8 mouse cellular contexts compared by ENCODE assay signal in the genomic region with DNA sequence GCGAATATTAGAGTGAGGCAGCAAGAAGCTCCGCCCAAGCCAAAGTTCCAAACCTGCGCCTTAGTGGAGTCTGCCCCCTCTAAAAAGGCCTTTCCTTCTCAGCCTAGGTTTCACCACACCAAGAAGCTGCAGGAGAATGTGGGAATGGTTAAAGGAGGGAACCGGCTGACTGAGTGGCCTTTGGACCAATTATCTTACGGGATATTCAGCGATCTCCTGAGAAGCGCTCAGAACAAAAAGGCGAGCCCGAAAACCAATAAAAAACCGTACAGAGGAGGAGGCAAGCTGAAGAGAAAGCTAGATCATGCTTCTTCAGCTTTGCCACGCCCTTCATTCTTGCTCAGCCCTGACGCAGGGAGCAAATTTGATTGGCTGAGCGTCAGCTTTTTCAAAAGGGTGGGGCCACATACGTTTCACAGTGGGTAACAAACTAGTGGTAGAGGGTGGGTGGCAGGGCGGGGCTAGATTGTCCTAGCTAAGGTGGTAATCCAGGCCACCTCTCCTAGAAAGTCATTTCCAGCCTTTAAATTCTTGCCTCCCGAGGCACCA. TPM values are rescaled to one million over a fixed set of nuclear protein-coding genes. Genes with fewer than 3 reads are reported as not detected.
DNase-seq lines count a peak whose midpoint lies in the region; ATAC-seq and TF ChIP-seq lines count a peak whose summit lies in the region.

A gene (plus strand): TSS at position 436 of the 549 bp plus-strand sequence.

- H3K27ac ChIP-seq in gastrocnemius, adult 2 months: peak within 1 kb of the TSS; percentile 96
- peak within 1 kb of the TSS; percentile 96 for H3K27ac ChIP-seq in hindbrain, postnatal 0 days

- H3K9ac ChIP-seq in hindbrain, postnatal 0 days (replicated peaks; ENCODE audit: low read length): peak within 1 kb of the TSS; percentile 80

- peak; percentile 88 for ATAC-seq in activated CD4-positive, CD25-positive, alpha-beta regulatory T cell, adult 4 months
- peak; percentile 91 for ATAC-seq in common myeloid progenitor, adult 5-6 weeks (replicated peaks; ENCODE audit: low read depth, poor library complexity, severe bottlenecking)
- peak; percentile 92 for ATAC-seq in hindbrain, postnatal 0 days
- peak; percentile 88 for ATAC-seq in megakaryocyte-erythroid progenitor cell, adult 5-6 weeks (replicated peaks; ENCODE audit: low FRiP score, low TSS enrichment, poor library complexity, severe bottlenecking)

- no peaks in the 10 kb centered on the region for H3K9me3 ChIP-seq in hindbrain, postnatal 0 days (ENCODE audit: low read length)

- peak; percentile 88 for DNase-seq in gastrocnemius, adult 2 months
- DNase-seq in hindbrain, postnatal 0 days (ENCODE audit: low spot score): peak; percentile 93
- peak; percentile 86 to 90 for DNase-seq in left cerebral cortex, postnatal 10 days (ENCODE audit: extremely low spot score in 1 of 2, low spot score in 2 of 2)
- DNase-seq in right cerebral cortex, postnatal 25 days: peak; percentile 82
- peak; percentile 79 to 80 for DNase-seq in urinary bladder, postnatal 4 days (ENCODE audit: low spot score in 2 of 2)

- intact Hi-C loops in gastrocnemius, adult 2 months (cut with DNase I): loop anchor here (2.0 kb wide), 1 partner anchor 23 kb away; no protein-coding TSS in a partner anchor
- intact Hi-C loops in left cerebral cortex, postnatal 10 days (cut with DNase I): no loop called here

- 32% methylated on average over 16 of the region's 16 CpGs for WGBS in hindbrain, postnatal 0 days

- H3K36me3 ChIP-seq in hindbrain, postnatal 0 days (ENCODE audit: insufficient read depth, low read length): no peaks in the 10 kb centered on the region

- no peaks in the 10 kb centered on the region for H3K27me3 ChIP-seq in hindbrain, postnatal 0 days (ENCODE audit: insufficient read depth, low read length)

- H3K4me2 ChIP-seq in hindbrain, postnatal 0 days (ENCODE audit: low read depth, low read length): peak within 1 kb of the TSS; percentile 62

- H3K4me1 ChIP-seq in hindbrain, postnatal 0 days (ENCODE audit: insufficient read depth, low read length): 0 out of 2 replicates have a peak, but pooled peaks cover 2% of the 10 kb centered on the region

- peak within 1 kb of the TSS; percentile 89 for H3K4me3 ChIP-seq in gastrocnemius, adult 2 months
- peak within 1 kb of the TSS; percentile 61 for H3K4me3 ChIP-seq in hindbrain, postnatal 0 days (ENCODE audit: low read length)

- TF ChIP-seq CTCF in gastrocnemius, adult 2 months (IDR thresholded peaks at IDR 0.05): no peak
- no peak for TF ChIP-seq CTCF in hindbrain, postnatal 0 days (IDR thresholded peaks at IDR 0.05; ENCODE audit: low read depth)

RNA-seq across cellular contexts. Expression of the gene that starts here (rescaled TPM):
- 1 to 10 TPM; 6.7 to 8.4 TPM for polyA plus RNA-seq in activated CD4-positive, CD25-positive, alpha-beta regulatory T cell, adult 4 months (2017; shearing (Covaris generic))
- total RNA-seq in common myeloid progenitor, adult 5-6 weeks (2017): 22.5 and 29.5 TPM in 2 replicates
- total RNA-seq in gastrocnemius, adult 2 months (2021): 100 to 1,000 TPM; 119 to 130 TPM
- total RNA-seq in hindbrain, postnatal 0 days (2014; rRNA removed): 260 TPM in 2 replicates
- polyA plus RNA-seq in hindbrain, postnatal 0 days (2015; fragmentation: Nextera tagmentation; extraction: Ambion mirVana): 157 and 169 TPM in 2 replicates
- 100 to 1,000 TPM; 298 to 304 TPM for total RNA-seq in left cerebral cortex, postnatal 10 days (2021)
- 82.1 and 92.3 TPM in 2 replicates for total RNA-seq in megakaryocyte-erythroid progenitor cell, adult 5-6 weeks (2014; fragmentation: Nextera tagmentation)
- total RNA-seq in megakaryocyte-erythroid progenitor cell, adult 5-6 weeks (2017): 18.3 and 22.2 TPM in 2 replicates

Comparison
In these comparisons a context has a peak if more than half of its experiments do, and no peak if none do; other contexts are left out.
1. Peak in every context shown above with its lines: DNase-seq, ATAC-seq, H3K4me3 ChIP-seq and H3K27ac ChIP-seq.
2. RNA of the gene that starts here (polyA plus RNA-seq): 157 to 169 TPM in hindbrain, postnatal 0 days; 6.7 to 8.4 TPM in activated CD4-positive, CD25-positive, alpha-beta regulatory T cell, adult 4 months; every median in the first group is over 10 times any median in the second.